Mouse (Mus musculus) lung, postnatal 10 days (tissue): ENCODE data around the gene Ednrb.

ENCODE experiments used
- DNase-seq: peaks from one replicate; pipeline ENCODE4 v3.0.0; 2021

Gene Ednrb

DNA sequence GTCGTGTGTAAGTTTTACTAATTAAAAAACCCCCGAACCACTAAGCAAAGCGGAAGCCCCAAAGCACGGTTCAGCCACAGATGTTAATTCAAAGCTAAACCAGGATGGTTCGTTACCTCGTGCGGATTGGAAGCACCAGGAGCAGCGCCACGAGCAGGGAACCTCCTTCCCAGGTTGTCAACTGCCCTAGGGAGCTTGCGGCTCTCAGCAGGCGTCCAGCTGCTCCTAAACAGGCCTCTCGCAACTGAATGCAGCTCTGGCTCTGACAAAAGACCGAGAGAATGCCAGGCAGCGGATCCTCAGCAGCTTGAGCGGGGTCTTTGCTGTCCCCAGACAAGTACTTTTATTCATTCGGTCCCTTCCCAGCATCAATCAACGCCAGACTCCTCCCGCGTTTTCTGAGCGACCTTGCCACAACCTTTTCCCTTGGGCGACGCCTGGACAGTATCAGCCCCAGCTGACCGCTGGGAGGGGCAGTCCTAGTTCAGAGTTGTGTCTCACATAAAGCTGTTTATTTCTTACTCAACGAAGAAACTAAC lies at the start of gene Ednrb:
Gene Ednrb, minus strand, starts transcription at position 392 of the 539 bp plus-strand sequence.
- DNase-seq, result peak; percentile 43

DNA sequence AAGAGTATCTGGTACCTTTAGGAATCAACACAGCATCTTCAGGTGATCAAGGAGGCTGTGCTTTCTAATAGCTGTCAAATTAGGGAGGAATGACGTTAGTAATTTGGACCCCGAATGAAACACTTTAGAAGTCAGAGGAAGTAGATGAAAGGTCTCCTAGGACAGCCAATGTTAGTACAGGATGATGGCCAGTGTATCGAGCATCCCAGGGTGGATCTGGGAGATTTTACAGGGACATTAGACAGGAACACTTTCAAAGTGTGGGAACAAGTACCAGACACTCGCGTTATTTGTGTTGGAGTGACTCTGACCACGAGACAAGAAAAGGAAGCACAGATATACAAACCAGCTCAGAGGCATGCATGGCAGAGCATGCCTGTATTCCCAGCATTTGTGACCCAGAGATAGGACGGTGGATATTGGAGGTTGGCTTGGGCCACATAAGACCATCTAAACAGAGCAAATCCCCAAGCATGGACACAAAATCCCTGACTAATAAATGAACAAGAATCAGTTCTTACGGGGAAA lies 48.3 kb upstream of the Ednrb start:
- DNase-seq, result no peak

- DNase-seq, result no peak
Measured at GRCm38 (mm10) chr14:103890761-103891160, 46.6 kb upstream of the Ednrb start.

DNA sequence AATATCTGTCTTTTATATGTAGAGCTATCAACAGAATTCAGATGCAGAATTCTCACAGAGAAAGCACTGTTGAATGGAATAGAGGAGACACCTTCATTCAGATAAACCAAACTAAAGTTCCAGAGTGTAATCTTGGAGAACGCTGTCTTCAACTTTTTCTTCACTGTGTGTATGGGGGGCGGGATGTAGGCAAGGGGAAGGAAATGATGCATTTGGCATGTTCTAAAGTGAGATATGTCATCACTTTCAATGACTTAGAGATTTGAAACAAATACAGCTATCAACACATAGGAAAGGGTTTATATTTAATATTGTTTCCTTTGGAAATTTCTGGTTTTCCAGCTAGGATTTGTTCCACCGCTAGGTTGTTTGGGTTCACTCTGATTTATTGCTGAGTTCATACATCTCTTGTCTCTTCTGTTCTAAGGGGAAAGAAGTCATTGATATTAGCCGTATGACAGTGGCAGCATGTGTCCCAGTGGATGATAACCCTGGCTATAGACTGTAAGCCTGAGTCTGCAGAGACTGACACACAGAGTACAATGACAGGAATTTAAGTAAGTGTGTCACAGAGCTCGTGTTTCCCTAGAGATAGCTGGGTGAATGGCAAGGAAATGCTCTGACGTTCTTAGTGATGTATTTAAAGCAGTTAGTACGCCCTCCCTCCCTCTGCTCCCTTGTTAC lies 40.8 kb upstream of the Ednrb start:
- peak; percentile 8 for DNase-seq

- DNase-seq, result no peak
Measured at GRCm38 (mm10) chr14:103882943-103883342, 38.7 kb upstream of the Ednrb start.

DNA sequence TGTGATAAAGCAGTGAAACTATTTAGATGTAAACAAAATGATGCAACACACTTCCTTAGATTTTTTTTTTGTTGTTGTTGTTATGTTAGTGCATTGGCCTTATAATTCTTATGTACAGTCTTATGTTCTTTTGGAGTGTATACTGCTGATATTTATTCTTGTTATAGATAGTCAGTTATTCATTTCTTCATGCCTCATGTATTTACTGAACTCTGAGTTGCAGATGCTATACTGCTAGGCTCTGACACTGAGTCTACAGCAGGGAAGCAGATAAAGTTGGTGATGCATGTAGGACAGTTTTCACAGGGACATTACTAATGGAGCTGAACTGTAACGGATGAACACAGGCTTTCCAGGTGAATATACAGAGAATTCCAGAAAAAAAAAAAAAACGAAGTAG lies 32.9 kb upstream of the Ednrb start:
- no peak for DNase-seq

DNA sequence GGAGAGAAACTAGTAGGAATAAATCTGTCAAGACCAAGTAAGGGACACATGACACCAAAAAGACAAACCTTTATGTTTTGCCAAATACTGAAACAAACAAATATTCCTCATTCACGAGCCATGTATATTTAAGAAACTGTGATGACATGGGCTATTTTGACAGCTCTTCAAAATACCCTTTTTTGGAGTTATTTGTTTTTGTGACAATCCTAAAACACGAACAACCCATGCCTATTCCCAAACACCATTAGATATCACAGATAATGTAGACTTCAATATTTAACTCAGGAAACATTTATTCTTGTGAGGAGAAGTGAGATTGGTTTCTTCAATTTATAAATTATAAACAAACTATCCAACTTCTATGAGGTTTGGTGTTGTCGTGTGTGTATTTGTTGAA lies 32.4 kb upstream of the Ednrb start:
- no peak for DNase-seq

DNA sequence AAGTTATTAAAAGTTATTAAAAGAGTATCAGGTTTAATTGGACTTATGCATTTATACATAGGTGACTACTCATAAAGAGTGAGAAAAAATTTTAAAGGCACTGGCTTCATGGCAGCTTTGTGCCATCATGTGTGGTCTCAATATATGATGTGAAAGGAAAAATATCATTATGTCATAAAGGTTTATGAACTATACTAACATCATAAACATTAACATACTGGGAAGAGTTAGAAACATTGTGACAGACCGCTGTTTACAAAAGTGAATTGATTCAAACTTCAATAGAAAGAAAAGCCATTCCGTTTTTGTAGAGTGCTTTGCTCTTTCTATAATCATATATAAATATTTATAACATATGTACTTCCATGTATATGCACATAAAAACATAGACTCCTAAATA lies 22.4 kb upstream of the Ednrb start:
- DNase-seq, result no peak

- no peak for DNase-seq
Measured at GRCm38 (mm10) chr14:103865226-103865625, 21.0 kb upstream of the Ednrb start.

GRCm38 (mm10) chr14:103850071-103850845 lies 6.1 kb upstream of the Ednrb start:
- DNase-seq, result no peak

- no peak for DNase-seq
Measured at GRCm38 (mm10) chr14:103845716-103846115, 1.5 kb upstream of the Ednrb start.

- no peak for DNase-seq
Measured at GRCm38 (mm10) chr14:103844944-103845343, 742 bp upstream of the Ednrb start.

DNA sequence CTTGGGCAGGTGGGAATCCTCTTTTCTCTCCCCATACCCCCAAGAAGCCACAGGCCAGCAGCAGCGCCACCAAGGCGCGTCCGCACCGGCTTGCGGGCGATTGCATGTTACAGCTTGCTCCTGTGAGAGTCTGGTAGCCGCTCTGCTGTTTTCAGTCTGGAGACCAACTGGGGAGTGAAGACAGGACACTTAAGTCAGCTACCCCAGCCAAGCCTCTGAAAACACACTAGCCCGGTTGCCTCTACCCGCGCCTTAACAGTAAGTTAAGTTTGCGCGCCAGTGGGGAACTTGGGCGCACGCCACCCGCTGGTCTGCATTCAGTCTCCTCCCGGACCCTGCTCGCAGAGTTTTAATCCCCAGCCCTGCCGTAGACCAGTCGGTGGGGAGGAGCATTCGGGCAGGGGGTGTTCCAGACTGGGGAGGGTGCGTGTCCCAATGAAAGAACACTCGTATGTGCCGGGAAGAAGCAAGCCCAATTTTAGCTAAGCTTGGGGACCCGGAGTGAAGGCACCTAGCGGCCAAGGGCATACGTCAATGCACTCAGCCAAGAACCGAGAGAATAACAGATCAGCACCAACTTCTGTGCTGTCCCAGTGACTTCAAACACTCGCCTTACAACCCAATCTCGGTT lies 716 bp downstream of the Ednrb start:
- peak; percentile 60 for DNase-seq

GRCm38 (mm10) chr14:103842896-103843295 lies 1.3 kb downstream of the Ednrb start:
- DNase-seq, result no peak

GRCm38 (mm10) chr14:103840436-103840835 lies 3.8 kb downstream of the Ednrb start:
- no peak for DNase-seq

DNA sequence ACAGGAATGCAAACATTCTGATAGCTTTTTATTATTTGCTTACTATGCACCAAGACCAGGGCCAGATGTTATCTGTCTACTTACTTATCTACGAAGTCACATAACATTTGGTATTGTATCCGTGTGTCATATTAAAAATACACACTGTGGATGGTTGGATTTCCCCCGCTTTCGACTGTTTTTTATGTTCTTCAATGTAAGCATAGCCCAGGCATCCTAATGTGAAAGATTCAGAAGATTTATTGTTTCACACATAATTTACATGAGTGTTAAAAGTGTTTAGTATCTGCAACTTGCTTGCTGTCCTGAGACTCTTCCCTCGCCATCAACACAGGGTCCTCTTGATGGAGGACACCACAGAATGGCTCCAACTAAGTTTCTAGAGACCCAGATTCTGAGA lies 5.3 kb downstream of the Ednrb start:
- DNase-seq, result no peak

DNA sequence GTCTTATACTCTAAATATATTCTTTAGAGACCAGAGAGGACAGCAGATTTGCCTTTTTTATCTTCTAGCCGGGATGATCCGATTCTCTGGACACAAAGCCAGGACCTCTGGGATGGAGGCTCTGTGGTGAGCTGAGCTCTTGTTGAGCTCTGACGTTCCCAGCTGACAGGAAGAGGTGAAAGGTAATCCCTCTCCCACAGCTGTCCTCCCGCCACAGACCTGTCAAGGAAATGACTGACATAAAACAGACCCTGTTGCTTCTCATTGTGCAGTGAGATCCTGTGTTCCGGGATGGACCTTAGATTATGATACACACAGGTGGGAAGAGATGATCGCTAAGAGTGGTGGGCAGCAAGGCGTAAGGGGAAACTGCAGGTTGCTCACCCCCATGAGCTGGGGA lies 9.6 kb downstream of the Ednrb start:
- DNase-seq, result no peak

GRCm38 (mm10) chr14:103834147-103834546 lies 10.1 kb downstream of the Ednrb start:
- DNase-seq, result no peak

DNA sequence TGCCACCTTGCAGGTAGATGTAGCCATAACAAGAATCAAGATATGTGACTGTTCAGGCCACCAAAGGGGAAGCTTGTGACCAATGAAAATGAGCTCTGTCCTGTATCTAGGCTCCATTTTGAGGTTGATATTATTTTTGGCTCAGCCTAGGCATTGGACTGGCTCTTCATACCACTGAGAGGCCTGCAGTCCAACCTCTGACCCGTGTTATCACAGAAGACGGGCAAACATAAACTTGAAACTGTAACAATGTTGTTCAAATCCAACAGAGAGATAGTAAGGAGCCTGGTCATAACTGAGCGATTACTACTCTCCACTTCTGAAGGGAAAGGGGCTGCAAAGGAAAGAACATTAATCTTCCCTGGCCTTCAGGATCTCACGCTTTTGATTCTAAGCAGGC lies 11.7 kb downstream of the Ednrb start:
- no peak for DNase-seq

DNA sequence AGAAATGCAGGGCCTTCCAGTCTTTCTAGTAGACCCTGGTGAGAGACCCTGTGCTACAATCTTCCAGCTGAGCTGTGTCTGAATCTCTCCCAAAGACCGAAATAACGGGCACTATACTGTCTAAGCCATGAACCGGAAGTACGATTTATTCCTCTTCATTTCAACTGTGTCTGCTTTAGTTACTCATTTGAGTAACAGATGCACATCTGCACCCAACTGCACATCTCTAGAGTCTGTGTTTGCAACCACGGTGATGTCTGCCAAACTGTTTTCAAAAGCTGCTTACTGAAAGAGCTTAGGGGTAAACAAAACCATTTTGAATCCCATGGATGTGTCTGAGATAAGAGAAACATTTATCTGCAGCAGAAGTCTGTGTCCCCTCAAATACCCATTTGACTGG lies 13.2 kb downstream of the Ednrb start:
- DNase-seq, result no peak

DNA sequence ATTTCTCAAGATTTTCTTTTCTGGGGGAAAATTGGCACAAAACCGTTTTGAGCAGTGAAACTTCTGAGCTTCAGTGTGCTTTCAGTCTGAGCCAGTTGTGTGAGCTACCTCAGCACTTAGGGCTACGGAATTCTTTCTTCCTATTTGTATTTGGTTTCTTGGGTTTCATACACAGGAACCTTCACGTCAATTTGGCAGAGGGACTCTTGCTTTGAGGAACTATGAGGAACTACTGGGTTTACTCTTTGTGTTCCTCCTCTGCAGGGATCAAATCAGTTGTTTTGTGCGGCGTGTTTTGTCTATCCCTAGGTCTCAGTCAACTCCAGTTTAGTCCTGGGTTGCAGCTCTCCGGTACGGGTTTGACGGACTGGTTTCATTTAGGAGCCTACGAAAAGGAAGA lies 17.9 kb downstream of the Ednrb start:
- no peak for DNase-seq

DNA sequence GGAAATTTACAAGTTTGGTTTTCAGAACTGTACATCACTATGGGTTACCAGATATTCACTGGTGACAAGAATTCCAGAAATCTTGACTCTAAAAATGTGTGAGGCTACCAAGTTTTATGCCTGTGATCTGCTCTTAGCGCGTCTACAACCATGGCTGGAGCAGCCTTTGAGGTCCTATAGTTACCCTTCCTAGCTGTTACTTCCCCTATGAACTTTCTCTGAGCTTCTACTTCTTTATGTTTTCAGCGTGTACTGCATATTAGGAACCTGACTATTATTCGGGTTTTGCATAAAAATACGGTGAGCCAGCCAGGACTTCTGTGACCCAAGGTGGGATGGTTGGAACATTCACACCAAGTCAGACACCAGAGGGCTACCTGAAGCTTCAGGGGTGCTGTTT lies 18.3 kb downstream of the Ednrb start:
- DNase-seq, result no peak

- no peak for DNase-seq
Measured at GRCm38 (mm10) chr14:103823501-103823900, 20.7 kb downstream of the Ednrb start.

DNA sequence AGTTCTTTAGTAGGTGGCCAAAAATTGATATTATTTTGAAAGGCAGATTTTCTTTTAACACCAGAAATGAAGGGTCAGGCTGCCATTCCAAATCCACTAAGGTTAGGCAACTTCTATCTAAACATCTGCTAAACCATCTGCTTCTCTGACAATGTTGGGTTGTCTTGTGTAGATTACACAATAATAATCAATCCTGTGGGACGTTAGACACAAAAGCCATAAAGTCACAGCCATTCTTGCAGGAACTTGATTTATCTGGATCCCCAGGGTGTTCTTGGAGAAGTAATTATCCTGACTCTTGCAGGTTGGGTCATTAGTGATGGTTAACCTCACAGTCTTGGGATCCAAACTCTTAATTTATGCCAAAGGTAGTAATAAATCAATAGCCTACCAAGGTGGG lies 21.6 kb downstream of the Ednrb start:
- DNase-seq, result no peak
